7 mouse cellular contexts compared by ENCODE assay signal in genomic region chr19:8888511-8889385, GRCm38 (mm10). TPM values are rescaled to one million over a fixed set of nuclear protein-coding genes. Genes with fewer than 3 reads are reported as not detected.
DNase-seq lines count a peak whose midpoint lies in the region; ATAC-seq lines count a peak whose summit lies in the region.

TSS of gene 1810009A15Rik (plus strand) at chr19:8888853.
TSS of gene Gm49416 (plus strand) at chr19:8888926.

- peaks cover 18% of the 10 kb centered on the region for H3K4me1 ChIP-seq in limb, embryonic 10.5 days
- peaks cover 27% of the 10 kb centered on the region for H3K4me1 ChIP-seq in midbrain, embryonic 13.5 days (replicated peaks)

- under 1% methylated on average over 58 of the region's 58 CpGs for WGBS in limb, embryonic 10.5 days
- under 1% methylated on average over 58 of the region's 58 CpGs for WGBS in midbrain, embryonic 13.5 days

- H3K4me3 ChIP-seq in limb, embryonic 10.5 days: peak within 1 kb of the TSS; percentile 68
- peak within 1 kb of the TSS; percentile 68 for H3K4me3 ChIP-seq in midbrain, embryonic 13.5 days (replicated peaks)

- H3K27ac ChIP-seq in limb, embryonic 10.5 days: peak within 1 kb of the TSS; percentile 93
- H3K27ac ChIP-seq in midbrain, embryonic 13.5 days: peak within 1 kb of the TSS; percentile 85

- peaks cover 22% of the 10 kb centered on the region for H3K36me3 ChIP-seq in limb, embryonic 10.5 days
- H3K36me3 ChIP-seq in midbrain, embryonic 13.5 days: peaks cover 9% of the 10 kb centered on the region; the same call in 1 of the 2 replicates

- H3K4me2 ChIP-seq in midbrain, embryonic 13.5 days (replicated peaks): peak within 1 kb of the TSS; percentile 82

- peak; percentile 87 for ATAC-seq in granulocyte monocyte progenitor cell, adult 5-6 weeks (replicated peaks; ENCODE audit: poor library complexity, severe bottlenecking)
- peak; percentile 97 for ATAC-seq in midbrain, embryonic 13.5 days

- DNase-seq in adrenal gland, adult 8-10 months: peak; percentile 93
- peak; percentile 97 for DNase-seq in embryo, embryonic 9.5 days (ENCODE audit: extremely low spot score)
- peak; percentile 93 for DNase-seq in kidney, adult 11 months
- peak; percentile 95 for DNase-seq in limb, embryonic 10.5 days (ENCODE audit: low spot score)
- peak; percentile 92 for DNase-seq in spleen, adult 12 weeks (ENCODE audit: low spot score)

- no peaks in the 10 kb centered on the region for H3K9me3 ChIP-seq in limb, embryonic 10.5 days (replicated peaks)
- no peaks in the 10 kb centered on the region for H3K9me3 ChIP-seq in midbrain, embryonic 13.5 days

- no peaks in the 10 kb centered on the region for H3K27me3 ChIP-seq in limb, embryonic 10.5 days (ENCODE audit: low read depth, poor library complexity, severe bottlenecking)
- H3K27me3 ChIP-seq in midbrain, embryonic 13.5 days: no peaks in the 10 kb centered on the region

- H3K9ac ChIP-seq in midbrain, embryonic 13.5 days (replicated peaks): peak within 1 kb of the TSS; percentile 77

RNA-seq across cellular contexts. Expression of gene 1810009A15Rik, which starts in this region (rescaled TPM):
- total RNA-seq in adrenal gland, adult 8-10 months (2022): 10 to 100 TPM; 32.6 to 54.7 (median 45.3) TPM
- 70.2 and 82.4 TPM in 2 replicates for total RNA-seq in granulocyte monocyte progenitor cell, adult 5-6 weeks (2014; fragmentation: Nextera tagmentation)
- total RNA-seq in granulocyte monocyte progenitor cell, adult 5-6 weeks (2017): 92.1 and 109 TPM in 2 replicates
- 151 and 188 TPM in 2 replicates for polyA plus RNA-seq in limb, embryonic 10.5 days (2016; fragmentation: Nextera tagmentation; extraction: Ambion mirVana)
- 56.1 and 70.3 TPM in 2 replicates for polyA plus RNA-seq in midbrain, embryonic 13.5 days (2015; fragmentation: Nextera tagmentation; extraction: Ambion mirVana)

RNA-seq across cellular contexts. Expression of gene Gm49416, which starts in this region (rescaled TPM):
- 10 to 100 TPM in 1 of 4 experiments, 1 to 10 TPM in 3; 2.6 to 10.6 (median 6.0) TPM for total RNA-seq in adrenal gland, adult 8-10 months (2022)
- total RNA-seq in granulocyte monocyte progenitor cell, adult 5-6 weeks (2014; fragmentation: Nextera tagmentation): not detected in 2 replicates
- not detected in 2 replicates for total RNA-seq in granulocyte monocyte progenitor cell, adult 5-6 weeks (2017)
- polyA plus RNA-seq in limb, embryonic 10.5 days (2016; fragmentation: Nextera tagmentation; extraction: Ambion mirVana): 0.45 TPM in 1 of 2 replicates, not detected in the other
- 0.54 TPM in 1 of 2 replicates, not detected in the other for polyA plus RNA-seq in midbrain, embryonic 13.5 days (2015; fragmentation: Nextera tagmentation; extraction: Ambion mirVana)

Comparison
In these comparisons a context has a peak if more than half of its experiments do, and no peak if none do; other contexts are left out.
1. Peak in every context shown above with its lines: DNase-seq, ATAC-seq, H3K4me3 ChIP-seq and H3K27ac ChIP-seq.